Mouse (Mus musculus): Measurements from ENCODE around the gene Rnase10.
"Not testable (repeated sequence)": the region's sequence is repeated elsewhere in the genome, so short reads cannot be mapped to it uniquely, and the experiment has no call there.

The Rnase10 gene

DNA sequence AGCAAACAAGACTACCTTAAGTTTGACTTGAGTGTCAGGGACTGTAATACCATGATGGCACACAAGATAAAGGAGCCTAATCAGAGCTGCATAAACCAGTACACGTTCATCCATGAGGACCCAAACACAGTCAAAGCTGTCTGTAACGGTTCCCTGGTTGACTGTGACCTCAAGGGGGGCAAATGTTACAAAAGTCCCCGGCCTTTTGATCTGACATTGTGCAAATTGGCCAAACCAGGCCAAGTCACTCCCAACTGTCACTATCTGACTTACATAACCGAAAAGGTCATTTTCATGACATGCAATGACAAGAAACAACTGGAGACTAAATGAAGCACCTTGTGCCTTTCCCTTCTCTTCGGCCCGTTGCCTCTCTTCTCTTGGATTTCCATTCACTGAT lies 2.0 kb downstream of the Rnase10 start:
- no peak for DNase-seq (ENCODE audit: low read depth, low spot score)

DNA sequence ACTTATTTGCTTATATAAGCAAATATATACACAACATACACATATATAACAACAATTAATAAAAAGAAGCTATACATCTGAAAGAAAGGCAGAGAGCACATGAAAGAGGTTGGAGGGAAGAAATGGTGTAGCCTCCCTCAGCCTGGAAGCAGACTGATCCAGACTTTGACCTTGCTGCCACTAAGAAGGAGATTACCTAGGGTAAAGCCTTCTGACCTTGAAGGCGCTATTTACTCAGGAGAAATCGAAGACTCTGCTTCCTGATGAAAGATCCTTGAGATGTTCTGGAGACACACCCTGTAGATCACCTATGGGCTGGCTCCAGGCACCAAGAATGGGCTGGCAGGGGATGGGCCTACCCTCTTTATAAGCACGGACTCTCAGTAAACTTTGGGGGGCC lies 7.2 kb downstream of the Rnase10 start:
- not testable (repeated sequence) for DNase-seq (ENCODE audit: low read depth, low spot score)

DNA sequence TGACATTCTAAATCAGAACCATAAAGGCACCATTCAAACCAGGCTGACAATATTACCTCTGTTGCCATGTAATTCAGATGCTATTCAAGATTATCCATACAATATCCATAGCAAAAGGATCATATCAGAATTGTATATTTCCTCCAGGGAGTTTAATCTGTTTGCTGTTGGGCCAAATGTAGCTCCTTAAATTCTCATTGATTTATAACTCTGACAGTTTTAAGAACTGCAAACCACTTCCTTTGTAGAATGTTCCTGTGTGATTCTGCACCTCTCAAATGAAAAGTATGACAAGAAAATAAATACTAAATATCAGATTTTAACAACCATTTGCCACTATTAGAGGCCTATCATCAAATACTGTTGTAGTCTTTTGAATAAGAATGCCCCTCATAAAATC lies 8.2 kb downstream of the Rnase10 start:
- DNase-seq (ENCODE audit: low read depth, low spot score), result no peak

DNA sequence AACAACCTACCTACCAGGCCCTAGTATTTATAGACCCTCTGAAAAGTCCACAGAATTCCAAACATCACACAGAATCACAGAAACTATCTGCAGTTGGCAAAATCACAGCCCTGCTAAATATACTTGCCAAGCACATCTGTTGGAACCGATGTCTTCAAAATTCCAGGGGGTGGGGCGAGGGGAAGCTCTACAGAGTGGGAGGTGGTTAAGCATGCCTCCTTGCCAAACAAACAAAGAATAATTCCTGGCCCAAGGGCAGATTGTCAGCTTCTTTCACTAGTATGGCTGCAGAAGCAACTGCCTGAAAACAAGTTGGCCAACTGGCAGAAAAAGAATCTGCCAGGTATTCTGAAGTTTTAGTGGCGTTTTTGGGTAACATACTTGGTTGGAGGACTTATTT lies 9.7 kb downstream of the Rnase10 start:
- peak; percentile 48 for DNase-seq (ENCODE audit: low read depth, low spot score)

GRCm38 (mm10) chr14:51023457-51023856 lies 15.9 kb downstream of the Rnase10 start:
- no peak for DNase-seq (ENCODE audit: low read depth, low spot score)

DNA sequence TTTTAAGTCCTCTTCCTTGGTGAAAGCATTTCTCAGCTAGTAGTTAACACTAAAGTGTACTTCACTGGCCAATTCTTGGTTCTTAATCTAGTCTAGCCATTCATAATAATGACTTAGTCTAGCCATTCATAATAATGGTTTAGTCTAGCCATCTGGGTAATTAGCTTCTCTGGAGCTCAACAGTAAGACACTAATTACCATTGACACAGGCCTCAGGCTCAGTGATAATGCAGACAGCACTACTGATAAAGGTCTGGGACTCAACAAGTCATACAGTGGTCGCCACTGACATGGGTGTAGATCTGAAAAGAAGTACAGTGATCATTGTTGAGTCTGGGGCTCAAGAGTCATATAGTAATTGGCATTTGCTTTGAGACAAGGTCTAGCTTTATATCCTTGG lies 17.3 kb downstream of the Rnase10 start:
- DNase-seq (ENCODE audit: low read depth, low spot score), result no peak

GRCm38 (mm10) chr14:51026391-51027133 lies 19.0 kb downstream of the Rnase10 start:
- DNase-seq (ENCODE audit: low read depth, low spot score), result peak; percentile 89

GRCm38 (mm10) chr14:51027387-51028155 lies 20.0 kb downstream of the Rnase10 start:
- DNase-seq (ENCODE audit: low read depth, low spot score), result no peak

DNA sequence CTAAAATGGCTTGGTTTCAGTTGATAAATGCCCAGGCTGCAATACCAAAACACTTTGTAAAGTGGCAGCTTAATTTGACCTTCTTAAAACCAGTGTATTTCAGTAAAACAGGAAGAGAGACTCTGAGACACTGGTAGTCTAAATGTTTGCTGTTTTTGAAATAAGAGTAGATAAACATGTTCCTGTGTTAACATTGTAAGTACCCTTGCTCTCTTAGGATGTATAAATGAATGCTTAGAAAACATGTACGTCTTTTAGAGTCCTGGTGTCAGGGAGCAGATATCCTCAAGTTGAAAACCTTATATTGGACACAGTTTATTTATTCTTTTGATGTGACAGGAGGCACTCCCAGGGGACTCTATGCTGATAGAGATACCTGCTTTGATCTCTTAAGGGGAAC lies 27.7 kb downstream of the Rnase10 start:
- no peak for DNase-seq (ENCODE audit: low read depth, low spot score)

GRCm38 (mm10) chr14:51036214-51036613 lies 28.7 kb downstream of the Rnase10 start:
- no peak for DNase-seq (ENCODE audit: low read depth, low spot score)

DNA sequence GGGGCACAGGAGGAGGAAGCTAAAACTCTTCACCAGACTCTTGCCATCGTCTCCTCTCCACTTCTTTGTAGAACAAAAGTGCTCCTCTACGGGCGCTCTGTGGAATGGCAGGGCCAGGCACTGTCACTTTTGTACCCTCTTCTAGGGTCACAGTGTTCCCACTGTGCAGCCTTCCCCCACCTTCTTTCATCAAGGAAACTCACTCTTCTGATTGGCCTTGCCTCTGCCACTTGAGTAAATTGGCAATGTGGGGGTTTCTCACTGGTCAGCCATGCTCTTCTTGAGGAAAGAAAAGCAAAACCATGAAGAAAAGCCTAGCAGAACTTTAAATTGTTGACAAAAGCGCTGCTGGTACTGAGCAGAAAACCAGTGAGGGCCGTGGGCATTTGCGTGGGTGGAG lies 34.2 kb downstream of the Rnase10 start, which contains the start of gene Rnase9:
TSS of gene Rnase9 (minus strand) at position 101 of the 400 bp plus-strand sequence.
- no peak for DNase-seq (ENCODE audit: low read depth, low spot score)

GRCm38 (mm10) chr14:51047846-51048245 lies 40.3 kb downstream of the Rnase10 start:
- no peak for DNase-seq (ENCODE audit: low read depth, low spot score)

- no peak for DNase-seq (ENCODE audit: low read depth, low spot score)
Measured at GRCm38 (mm10) chr14:51050063-51050462, 42.5 kb downstream of the Rnase10 start, which contains the start of gene Rnase11. Rnase11 (minus strand) TSS chr14:51050163.

- DNase-seq (ENCODE audit: low read depth, low spot score), result peak; percentile 35
Measured at GRCm38 (mm10) chr14:51051941-51052340, 44.4 kb downstream of the Rnase10 start.

DNA sequence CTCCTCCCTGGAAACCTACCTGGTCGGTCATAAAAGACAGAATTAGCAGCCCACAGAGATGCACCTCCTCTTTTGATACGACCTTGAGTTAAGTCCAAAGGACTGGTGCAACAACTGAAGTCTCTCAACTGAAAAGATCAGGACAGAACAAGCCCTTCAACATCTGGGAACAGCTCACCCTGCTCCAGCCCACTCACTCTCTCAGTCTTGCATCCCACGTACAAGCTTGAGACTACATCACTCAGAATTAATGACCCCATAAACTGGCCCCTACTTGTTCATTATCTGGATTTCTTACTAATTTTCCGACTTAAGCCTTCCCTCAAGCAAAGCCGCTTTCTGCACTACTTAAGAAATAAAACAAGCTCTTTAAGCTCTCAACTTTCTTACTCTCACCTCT lies 45.6 kb downstream of the Rnase10 start:
- no peak for DNase-seq (ENCODE audit: low read depth, low spot score)

- DNase-seq (ENCODE audit: low read depth, low spot score), result no peak
Measured at GRCm38 (mm10) chr14:51054243-51055237, 47.0 kb downstream of the Rnase10 start.

- no peak for DNase-seq (ENCODE audit: low read depth, low spot score)
Measured at GRCm38 (mm10) chr14:51057401-51057831, 49.9 kb downstream of the Rnase10 start, which contains the start of gene Rnase12. Rnase12 (minus strand) TSS chr14:51057661.

All from 3T3-L1 (cell line).